Mouse (Mus musculus) cerebellum, adult 2 months (tissue): ENCODE results near the gene Klf16. TPM values are rescaled to one million over a fixed set of nuclear protein-coding genes. Genes with fewer than 3 reads are reported as not detected.

Experiments used
- DNase-seq, 2 experiments: peaks; one replicate each; pipeline ENCODE4 v3.0.0; 2021
- H3K27ac ChIP-seq: fragments of 200-500 bp; 2 replicates; pipeline ENCODE4 v1.5.1; 2012; ENCODE audit warnings: low read length, control low read depth, inconsistent platforms; ENCODE audit not compliant: insufficient read depth
- H3K27me3 ChIP-seq: fragments of 200-500 bp; 2 replicates; pipeline ENCODE4 v1.6.1; 2012; ENCODE audit warnings: inconsistent platforms, mild to moderate bottlenecking, low read length, moderate library complexity; ENCODE audit not compliant: control insufficient read depth, insufficient read depth
- H3K4me1 ChIP-seq: fragments of 200-500 bp; 2 replicates; pipeline ENCODE4 v1.6.1; 2011; ENCODE audit warnings: low read length; ENCODE audit not compliant: control insufficient read depth, insufficient read depth
- H3K4me3 ChIP-seq: fragments of 200-500 bp; replicated peaks from 2 replicates; pipeline ENCODE3; 2011; ENCODE audit warnings: mild to moderate bottlenecking, low read depth, low read length, control low read depth; ENCODE audit not compliant: insufficient read depth
- CTCF ChIP-seq: fragments of 200-500 bp; IDR thresholded peaks from 2 replicates; pipeline ENCODE4 v1.5.1; 2011; ENCODE audit warnings: low read depth, mild to moderate bottlenecking, control low read depth, low read length, moderate library complexity, borderline replicate concordance; ENCODE audit not compliant: insufficient read depth
- POLR2A ChIP-seq: fragments of 200-500 bp; IDR thresholded peaks from 2 replicates; pipeline ENCODE4 v1.6.1; 2011; ENCODE audit warnings: low read length, control low read depth, borderline replicate concordance; ENCODE audit not compliant: insufficient read depth
- WGBS: fragments of 180-500 bp; shearing (Covaris S2); methylation state at CpG from one replicate; pipeline ENCODE4 v1.1.7; 2018; 5-methylcytosine and 5-hydroxymethylcytosine counted together
- polyA plus RNA-seq: library from polyadenylated mRNA; depleted of rRNA; stranded (reverse); fragments of >200 nt; gene quantifications from 2 replicates; pipeline ENCODE4 v1.2.3, GENCODE M21; 2012; rRNA removed

The Klf16 gene
- polyA plus RNA-seq, 1 experiment = 10.6 TPM

DNA sequence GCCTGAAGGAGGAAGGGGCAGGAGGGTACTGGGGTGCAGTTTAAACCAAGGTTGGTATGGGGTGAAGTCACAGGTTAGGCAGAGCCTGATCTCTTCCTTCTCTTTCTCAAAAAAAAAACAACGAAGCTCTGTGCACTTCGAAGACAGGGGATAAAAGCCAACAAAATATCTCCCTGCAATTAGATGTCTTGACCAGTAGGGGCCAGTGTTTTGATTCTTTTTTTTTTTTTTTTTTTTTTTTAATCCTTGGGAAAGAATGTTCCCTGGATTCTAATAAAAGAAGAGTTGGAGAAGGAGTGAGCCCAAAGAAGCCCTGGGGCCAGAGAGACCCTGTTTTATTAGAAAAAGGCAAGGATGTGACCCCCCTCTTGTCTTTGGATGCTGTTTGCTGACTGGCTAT lies 57.8 kb downstream of the Klf16 start:
- Histone ChIP-seq H3K4me1 (no peaks in the 10 kb centered on the region), H3K27me3 (no peaks in the 10 kb centered on the region; the same call in 1 of the 2 replicates), H3K4me3 (no peak overlapping the region), H3K27ac (no peak overlapping the region)
- WGBS = 67% methylated on average over 2 of the region's 2 CpGs
- no peak for TF ChIP-seq CTCF
- TF ChIP-seq POLR2A = no peak
- DNase-seq = no peak

Other genes starting within 250 kb of the Klf16 start
- gene Pcsk4, start 247.8 kb downstream of the Klf16 start, polyA plus RNA-seq = 13.7 and 14.1 TPM in 2 replicates
- gene Reep6, start 247.4 kb downstream of the Klf16 start, polyA plus RNA-seq = 9.0 and 10.3 TPM in 2 replicates
- gene Adamtsl5, start 228.9 kb downstream of the Klf16 start, polyA plus RNA-seq = 7.9 and 10.8 TPM in 2 replicates
- 145 and 151 TPM in 2 replicates for gene Plk5, start 220.9 kb downstream of the Klf16 start, polyA plus RNA-seq
- 16.1 and 16.2 TPM in 2 replicates for gene Mex3d, start 189.7 kb downstream of the Klf16 start, polyA plus RNA-seq
- gene Mbd3, start 177.8 kb downstream of the Klf16 start, polyA plus RNA-seq = 193 and 199 TPM in 2 replicates
- gene Uqcr11, start 170.5 kb downstream of the Klf16 start, polyA plus RNA-seq = 1,410 and 1,545 TPM in 2 replicates
- 34.2 and 38.8 TPM in 2 replicates for gene Tcf3, start 143.7 kb downstream of the Klf16 start, polyA plus RNA-seq
- gene Onecut3, start 82.5 kb downstream of the Klf16 start, polyA plus RNA-seq = 0.36 and 0.46 TPM in 2 replicates
- 0.30 and 0.52 TPM in 2 replicates for gene Atp8b3, start 38.2 kb downstream of the Klf16 start, polyA plus RNA-seq
- 44.4 and 47.5 TPM in 2 replicates for gene Rexo1, start 15.8 kb downstream of the Klf16 start, polyA plus RNA-seq
- gene Abhd17a, start 13.0 kb upstream of the Klf16 start, polyA plus RNA-seq = 230 and 232 TPM in 2 replicates
- 57.9 and 62.0 TPM in 2 replicates for gene Scamp4, start 25.6 kb upstream of the Klf16 start, polyA plus RNA-seq
- gene Adat3, start 25.6 kb upstream of the Klf16 start, polyA plus RNA-seq = 7.0 and 7.5 TPM in 2 replicates
- 3.5 and 4.2 TPM in 2 replicates for gene Gm49322, start 28.7 kb upstream of the Klf16 start, polyA plus RNA-seq
- 208 and 218 TPM in 2 replicates for gene Csnk1g2, start 45.5 kb upstream of the Klf16 start, polyA plus RNA-seq
- gene Btbd2, start 79.8 kb upstream of the Klf16 start, polyA plus RNA-seq = 106 and 108 TPM in 2 replicates
- gene Mknk2, start 100.8 kb upstream of the Klf16 start, polyA plus RNA-seq = 59.3 and 64.4 TPM in 2 replicates
- gene Mob3a, start 124.7 kb upstream of the Klf16 start, polyA plus RNA-seq = 12.6 and 14.2 TPM in 2 replicates
- gene Izumo4, start 124.9 kb upstream of the Klf16 start, polyA plus RNA-seq = 112 and 117 TPM in 2 replicates
- 175 and 189 TPM in 2 replicates for gene Ap3d1, start 164.9 kb upstream of the Klf16 start, polyA plus RNA-seq
- 101 and 115 TPM in 2 replicates for gene Dot1l, start 177.9 kb upstream of the Klf16 start, polyA plus RNA-seq
- 52.0 and 66.4 TPM in 2 replicates for gene Sf3a2, start 220.9 kb upstream of the Klf16 start, polyA plus RNA-seq
- gene Plekhj1, start 221.3 kb upstream of the Klf16 start, polyA plus RNA-seq = 106 and 122 TPM in 2 replicates
- gene Amh, start 227.9 kb upstream of the Klf16 start, polyA plus RNA-seq = 3.0 and 4.3 TPM in 2 replicates
- 0.27 and 0.38 TPM in 2 replicates for gene Jsrp1, start 236.2 kb upstream of the Klf16 start, polyA plus RNA-seq
- 776 and 779 TPM in 2 replicates for gene Oaz1, start 249.3 kb upstream of the Klf16 start, polyA plus RNA-seq